In genomic region chr2:51731703-51732102, GRCm38 (mm10) we compare ENCODE assay signal across 26 mouse cellular contexts.
A peak's percentile ranks its signal among the peaks of the same experiment; 100 is the strongest.
DNase-seq lines count a peak whose midpoint lies in the region; ATAC-seq and TF ChIP-seq lines count a peak whose summit lies in the region.
"Had no signal": no experiment of that assay in that cellular context is flagged by ENCODE, and none has a peak within 500 bp of the region (broad histone marks: within the 10 kb centered on the region; RNA-seq: fewer than 3 reads in every experiment).

No protein-coding gene starts in this region.

- TF ChIP-seq POLR2A in cerebellum, adult 2 months (IDR thresholded peaks at IDR 0.05; ENCODE audit: borderline replicate concordance, insufficient read depth, low read length), result no peak

- H3K9ac ChIP-seq in hindbrain, embryonic 14.5 days, result no peak overlapping the region
- H3K9ac ChIP-seq in midbrain, embryonic 15.5 days, result no peak overlapping the region
- no peak overlapping the region for H3K9ac ChIP-seq in forebrain, embryonic 15.5 days (replicated peaks)
- H3K9ac ChIP-seq: embryonic facial prominence, embryonic 15.5 days; forebrain, embryonic 12.5 days; intestine, embryonic 15.5 days; liver, embryonic 12.5 days; liver, postnatal 0 days; neural tube, embryonic 13.5 days had no signal

- no peaks in the 10 kb centered on the region for H3K36me3 ChIP-seq in hindbrain, embryonic 10.5 days
- H3K36me3 ChIP-seq in hindbrain, embryonic 14.5 days (replicated peaks; ENCODE audit: control insufficient read depth, insufficient read depth), result no peaks in the 10 kb centered on the region
- H3K36me3 ChIP-seq in limb, embryonic 10.5 days, result no peaks in the 10 kb centered on the region
- H3K36me3 ChIP-seq in midbrain, embryonic 15.5 days (replicated peaks), result no peaks in the 10 kb centered on the region
- H3K36me3 ChIP-seq in forebrain, embryonic 15.5 days, result no peaks in the 10 kb centered on the region
- H3K36me3 ChIP-seq: embryonic facial prominence, embryonic 15.5 days; forebrain, embryonic 12.5 days; G1E; intestine, embryonic 15.5 days; liver, embryonic 12.5 days; neural tube, embryonic 13.5 days had no signal

- intact Hi-C loops in gastrocnemius, adult 2 months (cut with DNase I), result no loop called here
- intact Hi-C loops in gastrocnemius, postnatal 14 days (cut with DNase I; ENCODE audit: low total_unique reads), result no loop called here

- 40% methylated on average over 4 of the region's 4 CpGs for WGBS in hindbrain, embryonic 10.5 days
- WGBS in hindbrain, embryonic 14.5 days, result 45% methylated on average over 3 of the region's 4 CpGs
- WGBS in limb, embryonic 10.5 days, result 40% methylated on average over 4 of the region's 4 CpGs
- WGBS in midbrain, embryonic 15.5 days, result 40% methylated on average over 4 of the region's 4 CpGs
- WGBS in cerebellum, adult 2 months, result 80% methylated on average over 4 of the region's 4 CpGs
- 47% methylated on average over 4 of the region's 4 CpGs for WGBS in forebrain, embryonic 15.5 days

- peak overlapping the region; percentile 81 for H3K27ac ChIP-seq in gastrocnemius, adult 2 months
- 0 out of 2 replicates have a peak overlapping the region, but pooled peaks have one; percentile 41 for H3K27ac ChIP-seq in hindbrain, embryonic 10.5 days
- H3K27ac ChIP-seq in hindbrain, embryonic 14.5 days, result no peak overlapping the region
- peak overlapping the region; percentile 72 for H3K27ac ChIP-seq in limb, embryonic 10.5 days
- no peak overlapping the region for H3K27ac ChIP-seq in midbrain, embryonic 15.5 days
- no peak overlapping the region for H3K27ac ChIP-seq in cerebellum, adult 2 months (ENCODE audit: insufficient read depth, low read length)
- H3K27ac ChIP-seq in forebrain, embryonic 15.5 days (replicated peaks), result no peak overlapping the region
- H3K27ac ChIP-seq: embryonic facial prominence, embryonic 15.5 days; forebrain, embryonic 12.5 days; hindbrain, postnatal 0 days; intestine, embryonic 15.5 days; kidney, postnatal 0 days; liver, embryonic 12.5 days; neural tube, embryonic 13.5 days; stomach, postnatal 0 days had no signal

- no peak overlapping the region for H3K4me3 ChIP-seq in gastrocnemius, adult 2 months
- no peak overlapping the region for H3K4me3 ChIP-seq in hindbrain, embryonic 10.5 days
- H3K4me3 ChIP-seq in hindbrain, embryonic 14.5 days (replicated peaks; ENCODE audit: low read length), result no peak overlapping the region
- H3K4me3 ChIP-seq in limb, embryonic 10.5 days, result no peak overlapping the region
- H3K4me3 ChIP-seq in midbrain, embryonic 15.5 days, result no peak overlapping the region
- no peak overlapping the region for H3K4me3 ChIP-seq in cerebellum, adult 2 months (replicated peaks; ENCODE audit: insufficient read depth, low read depth, low read length)
- no peak overlapping the region for H3K4me3 ChIP-seq in forebrain, embryonic 15.5 days
- H3K4me3 ChIP-seq: embryonic facial prominence, embryonic 15.5 days; forebrain, embryonic 12.5 days; intestine, embryonic 15.5 days; liver, embryonic 12.5 days; neural tube, embryonic 13.5 days had no signal

- no peak for TF ChIP-seq CTCF in gastrocnemius, adult 2 months (IDR thresholded peaks at IDR 0.05)
- no peak for TF ChIP-seq CTCF in cerebellum, adult 2 months (IDR thresholded peaks at IDR 0.05; ENCODE audit: borderline replicate concordance, insufficient read depth, low read depth, low read length)

- no peaks in the 10 kb centered on the region; the same call in 1 of the 2 replicates for H3K27me3 ChIP-seq in hindbrain, embryonic 10.5 days (ENCODE audit: insufficient read depth, poor library complexity, severe bottlenecking)
- H3K27me3 ChIP-seq in hindbrain, embryonic 14.5 days (ENCODE audit: control insufficient read depth, insufficient read depth, low read length), result no peaks in the 10 kb centered on the region
- no peaks in the 10 kb centered on the region for H3K27me3 ChIP-seq in limb, embryonic 10.5 days (ENCODE audit: low read depth, poor library complexity, severe bottlenecking)
- peaks cover 4% of the 10 kb centered on the region for H3K27me3 ChIP-seq in midbrain, embryonic 15.5 days (replicated peaks)
- H3K27me3 ChIP-seq in cerebellum, adult 2 months (ENCODE audit: control insufficient read depth, insufficient read depth, low read length), result no peaks in the 10 kb centered on the region
- H3K27me3 ChIP-seq in forebrain, embryonic 15.5 days, result no peaks in the 10 kb centered on the region
- H3K27me3 ChIP-seq: embryonic facial prominence, embryonic 15.5 days; forebrain, embryonic 12.5 days; intestine, embryonic 15.5 days; liver, embryonic 12.5 days; neural tube, embryonic 13.5 days had no signal

- H3K9me3 ChIP-seq in hindbrain, embryonic 10.5 days, result no peaks in the 10 kb centered on the region
- H3K9me3 ChIP-seq in hindbrain, embryonic 14.5 days (ENCODE audit: control insufficient read depth, low read length), result no peaks in the 10 kb centered on the region
- H3K9me3 ChIP-seq in limb, embryonic 10.5 days (replicated peaks), result no peaks in the 10 kb centered on the region
- H3K9me3 ChIP-seq in midbrain, embryonic 15.5 days, result no peaks in the 10 kb centered on the region
- H3K9me3 ChIP-seq in forebrain, embryonic 15.5 days, result no peaks in the 10 kb centered on the region
- H3K9me3 ChIP-seq: embryonic facial prominence, embryonic 15.5 days; forebrain, embryonic 12.5 days; intestine, embryonic 15.5 days; liver, embryonic 12.5 days; neural tube, embryonic 13.5 days had no signal

- no peak for ATAC-seq in hindbrain, embryonic 14.5 days (ENCODE audit: low FRiP score)
- 0 out of 2 replicates have a peak, but pooled peaks have one; percentile 37 for ATAC-seq in midbrain, embryonic 15.5 days (replicated peaks)
- no peak for ATAC-seq in forebrain, embryonic 15.5 days (replicated peaks)
- ATAC-seq: hindbrain, postnatal 0 days; intestine, embryonic 15.5 days; liver, embryonic 12.5 days; liver, postnatal 0 days had no signal

- H3K4me1 ChIP-seq in hindbrain, embryonic 10.5 days (replicated peaks), result peaks cover 22% of the 10 kb centered on the region
- no peaks in the 10 kb centered on the region for H3K4me1 ChIP-seq in hindbrain, embryonic 14.5 days (replicated peaks; ENCODE audit: control insufficient read depth, insufficient read depth, low read length)
- peaks cover 24% of the 10 kb centered on the region for H3K4me1 ChIP-seq in limb, embryonic 10.5 days
- no peaks in the 10 kb centered on the region for H3K4me1 ChIP-seq in midbrain, embryonic 15.5 days
- no peaks in the 10 kb centered on the region for H3K4me1 ChIP-seq in cerebellum, adult 2 months (ENCODE audit: control insufficient read depth, insufficient read depth, low read length)
- H3K4me1 ChIP-seq in forebrain, embryonic 15.5 days, result no peaks in the 10 kb centered on the region
- H3K4me1 ChIP-seq: liver, embryonic 12.5 days had no signal

- no peak for DNase-seq in gastrocnemius, adult 2 months
- no peak for DNase-seq in gastrocnemius, postnatal 14 days
- DNase-seq in hindbrain, embryonic 10.5 days (ENCODE audit: low spot score), result no peak
- no peak for DNase-seq in hindbrain, embryonic 14.5 days (ENCODE audit: low spot score)
- peak; percentile 32 for DNase-seq in limb, embryonic 10.5 days (ENCODE audit: low spot score)
- DNase-seq in cerebellum, adult 2 months, result no peak
- DNase-seq: adrenal gland, postnatal 10 days; cerebellum, adult 11 months; cerebellum, adult 9-11 months; heart, adult 11 months; kidney, adult 2 months; kidney, postnatal 4 days; liver, postnatal 0 days; right cerebral cortex, postnatal 4 days; thymus, adult 2 months had no signal

- H3K4me2 ChIP-seq in hindbrain, embryonic 14.5 days (replicated peaks), result no peak overlapping the region
- H3K4me2 ChIP-seq in midbrain, embryonic 15.5 days, result no peak overlapping the region
- H3K4me2 ChIP-seq in forebrain, embryonic 15.5 days (replicated peaks), result no peak overlapping the region
- H3K4me2 ChIP-seq: embryonic facial prominence, embryonic 15.5 days; forebrain, embryonic 12.5 days; intestine, embryonic 15.5 days; liver, embryonic 12.5 days; neural tube, embryonic 13.5 days had no signal

Comparison
In these comparisons a context has a peak if more than half of its experiments do, and no peak if none do; other contexts are left out.
1. H3K27ac ChIP-seq: peak in gastrocnemius, adult 2 months (single experiment), hindbrain, embryonic 10.5 days (single experiment) and limb, embryonic 10.5 days (single experiment); none in hindbrain, embryonic 14.5 days (single experiment), midbrain, embryonic 15.5 days (single experiment), cerebellum, adult 2 months (single experiment) and forebrain, embryonic 15.5 days (single experiment).